Mouse (Mus musculus) ES-E14 (cell line): ENCODE data around the gene St3gal2. TPM values are rescaled to one million over a fixed set of nuclear protein-coding genes. Genes with fewer than 3 reads are reported as not detected.

Source experiments
- DNase-seq: peaks from one replicate; pipeline ENCODE4 v3.0.0-alpha.2; 2013; ENCODE audit warnings: low read depth, low spot score
- H3K27ac ChIP-seq: 2 replicates; pipeline ENCODE4 v1.5.1; 2012; ENCODE audit warnings: low read depth, mild to moderate bottlenecking, low read length, moderate library complexity, mixed read lengths; ENCODE audit not compliant: poor library complexity, insufficient read depth, severe bottlenecking
- H3K36me3 ChIP-seq: 2 replicates; pipeline ENCODE4 v1.6.1; 2012; ENCODE audit warnings: mild to moderate bottlenecking, low read length, moderate library complexity, mixed read lengths; ENCODE audit not compliant: control insufficient read depth, poor library complexity, insufficient read depth, severe bottlenecking
- H3K4me1 ChIP-seq, 2 experiments: fragments of 150-350 bp in 1 of 2; sonication (generic) in 1 of 2; 2 replicates each; pipeline ENCODE4 v1.6.1; 2012; ENCODE audit warnings: low read length in 2 of 2, mild to moderate bottlenecking in 1 of 2, mixed read lengths in 1 of 2; ENCODE audit not compliant: control insufficient read depth in 2 of 2, insufficient read depth in 2 of 2, poor library complexity in 1 of 2
- H3K4me3 ChIP-seq, 2 experiments: fragments of 150-350 bp in 1 of 2; sonication (generic) in 1 of 2; 2 replicates each; pipeline ENCODE4 v1.5.1; 2012; ENCODE audit warnings: low read length in 2 of 2, low read depth in 1 of 2, mild to moderate bottlenecking in 1 of 2, mixed read lengths in 1 of 2; ENCODE audit not compliant: insufficient read depth in 1 of 2, poor library complexity in 1 of 2, severe bottlenecking in 1 of 2
- H3K9ac ChIP-seq: 2 replicates; pipeline ENCODE4 v1.6.1; 2012; ENCODE audit warnings: low read depth, mild to moderate bottlenecking, low read length, mixed read lengths; ENCODE audit not compliant: poor library complexity, insufficient read depth, severe bottlenecking
- H3K9me3 ChIP-seq: fragments of 150-350 bp; sonication (generic); 2 replicates; pipeline ENCODE4 v1.6.1; 2012; ENCODE audit warnings: low read depth, mild to moderate bottlenecking, low read length; ENCODE audit not compliant: control insufficient read depth, insufficient read depth
- CHD2 ChIP-seq: IDR thresholded peaks from 2 replicates; pipeline ENCODE4 v1.6.1; 2014; ENCODE audit warnings: mild to moderate bottlenecking, low read depth, low read length, inconsistent platforms
- HCFC1 ChIP-seq: IDR thresholded peaks from 2 replicates; pipeline ENCODE4 v1.6.1; 2012; ENCODE audit warnings: low read length, inconsistent platforms, borderline replicate concordance; ENCODE audit not compliant: insufficient read depth
- MAFK ChIP-seq: IDR thresholded peaks from 2 replicates; pipeline ENCODE4 v1.6.1; 2014; ENCODE audit warnings: mild to moderate bottlenecking, low read depth, low read length, inconsistent platforms; ENCODE audit not compliant: insufficient read depth
- ZC3H11A ChIP-seq: IDR thresholded peaks from 2 replicates; pipeline ENCODE4 v1.6.1; 2012; ENCODE audit warnings: low read depth, mild to moderate bottlenecking, inconsistent platforms, low read length, borderline replicate concordance
- ZNF384 ChIP-seq: IDR thresholded peaks from 2 replicates; pipeline ENCODE4 v1.6.1; 2012; ENCODE audit warnings: low read depth, low read length, inconsistent platforms
- in situ Hi-C, 2 experiments: fragments of 600-800 bp; cut with MboI; formaldehyde crosslinking; loops; one replicate each; pipeline ENCODE4 v1.15.1; 2025; ENCODE audit warnings: low sequenced_read_pairs in 2 of 2, inconsistent platforms in 1 of 2; ENCODE audit not compliant: unreplicated experiment in 2 of 2
- total RNA-seq: library from RNA; depleted of rRNA; stranded (reverse); fragments of 300-350 nt; gene quantifications from 2 replicates; pipeline ENCODE4 v1.2.3, GENCODE M21; 2012

St3gal2 gene
- total RNA-seq, 1 experiment = 12.4 TPM

- in situ Hi-C loops = no loop called here
- no peak for DNase-seq
- Histone ChIP-seq H3K9ac (no peak overlapping the region; the same call in 1 of the 2 replicates), H3K36me3 (0 out of 2 replicates have a peak, but pooled peaks cover 3% of the 10 kb centered on the region), H3K4me1 (peaks cover 0 to 9% of the 10 kb centered on the region in 2 experiments; a peak in 2 of 4 replicates), H3K27ac (no peak overlapping the region), H3K9me3 (no peaks in the 10 kb centered on the region), H3K4me3 (peak overlapping the region; percentile 20 to 36; a peak in 1 of 4 replicates)
- TF ChIP-seq MAFK (no peak), ZC3H11A (no peak), CHD2 (no peak), HCFC1 (no peak), ZNF384 (no peak)
Measured at GRCm38 (mm10) chr8:110888860-110889259, 30.9 kb upstream of the St3gal2 start.

GRCm38 (mm10) chr8:110889904-110890470 lies 29.7 kb upstream of the St3gal2 start:
- Histone ChIP-seq H3K27ac (no peak overlapping the region), H3K9ac (no peak overlapping the region), H3K4me3 (no peak overlapping the region), H3K4me1 (peaks cover 0 to 14% of the 10 kb centered on the region in 2 experiments; a peak in 2 of 4 replicates), H3K9me3 (no peaks in the 10 kb centered on the region), H3K36me3 (no peaks in the 10 kb centered on the region)
- TF ChIP-seq ZC3H11A (no peak), HCFC1 (no peak), CHD2 (no peak), ZNF384 (no peak)
- in situ Hi-C loops = no loop called here
- DNase-seq = no peak

GRCm38 (mm10) chr8:110892040-110892439 lies 27.7 kb upstream of the St3gal2 start:
- in situ Hi-C loops = no loop called here
- Histone ChIP-seq H3K36me3 (no peaks in the 10 kb centered on the region), H3K9ac (no peak overlapping the region)

GRCm38 (mm10) chr8:110892913-110893312 lies 26.8 kb upstream of the St3gal2 start:
- Histone ChIP-seq H3K4me1 (peaks cover 0 to 16% of the 10 kb centered on the region in 2 experiments; a peak in 1 of 4 replicates), H3K4me3 (no peak overlapping the region), H3K27ac (no peak overlapping the region), H3K9ac (no peak overlapping the region), H3K36me3 (no peaks in the 10 kb centered on the region), H3K9me3 (no peaks in the 10 kb centered on the region)
- TF ChIP-seq ZNF384 (no peak), ZC3H11A (no peak), CHD2 (no peak), HCFC1 (no peak), MAFK (no peak)
- no peak for DNase-seq
- in situ Hi-C loops = no loop called here

More at GRCm38 (mm10) chr8:110892040-110892439, 27.7 kb upstream of the St3gal2 start:
- no peak for DNase-seq
- no peak overlapping the region for H3K27ac ChIP-seq
- no peak for TF ChIP-seq HCFC1
- no peak for TF ChIP-seq ZNF384
- no peak for TF ChIP-seq CHD2
- no peak for TF ChIP-seq MAFK
- TF ChIP-seq ZC3H11A = no peak
- no peak overlapping the region for H3K4me3 ChIP-seq
- no peaks in the 10 kb centered on the region for H3K9me3 ChIP-seq
- H3K4me1 ChIP-seq = peaks cover 0 to 22% of the 10 kb centered on the region in 2 experiments; a peak in 2 of 4 replicates
